Mouse (Mus musculus) thymus, adult 2 months (tissue): ENCODE results near the gene Ryr2. TPM values are rescaled to one million over a fixed set of nuclear protein-coding genes. Genes with fewer than 3 reads are reported as not detected.

Experiments
- DNase-seq: peaks from one replicate; pipeline ENCODE4 v3.0.0; 2021
- H3K27ac ChIP-seq: fragments of 200-500 bp; 2 replicates; pipeline ENCODE4 v1.5.1; 2012; ENCODE audit warnings: low read length, control low read depth; ENCODE audit not compliant: control insufficient read depth, insufficient read depth
- H3K27me3 ChIP-seq: fragments of 200-500 bp; 2 replicates; pipeline ENCODE4 v1.6.1; 2012; ENCODE audit warnings: mild to moderate bottlenecking, low read length, moderate library complexity, mixed read lengths; ENCODE audit not compliant: control insufficient read depth, insufficient read depth
- H3K36me3 ChIP-seq: fragments of 200-500 bp; 2 replicates; pipeline ENCODE4 v1.6.1; 2012; ENCODE audit warnings: mild to moderate bottlenecking, low read length, moderate library complexity; ENCODE audit not compliant: control insufficient read depth, insufficient read depth
- H3K4me1 ChIP-seq: fragments of 200-500 bp; replicated peaks from 2 replicates; pipeline ENCODE4 v1.6.1; 2012; ENCODE audit warnings: low read length; ENCODE audit not compliant: control insufficient read depth, insufficient read depth
- H3K4me3 ChIP-seq: fragments of 200-500 bp; 2 replicates; pipeline ENCODE4 v1.5.1; 2012; ENCODE audit warnings: mild to moderate bottlenecking, low read length, control low read depth, moderate library complexity; ENCODE audit not compliant: control insufficient read depth, insufficient read depth
- CTCF ChIP-seq: fragments of 200-500 bp; IDR thresholded peaks from 2 replicates; pipeline ENCODE4 v1.5.1; 2012; ENCODE audit warnings: mild to moderate bottlenecking, control low read depth, low read length, moderate library complexity, borderline replicate concordance; ENCODE audit not compliant: control insufficient read depth, poor library complexity, insufficient read depth; ENCODE audit errors: extremely low read depth
- POLR2A ChIP-seq: fragments of 200-500 bp; IDR thresholded peaks from 2 replicates; pipeline ENCODE4 v1.6.1; 2012; ENCODE audit warnings: mild to moderate bottlenecking, low read length, control low read depth, moderate library complexity; ENCODE audit not compliant: control insufficient read depth, poor library complexity, insufficient read depth; ENCODE audit errors: extremely low read depth
- WGBS: fragments of 180-500 bp; shearing (Covaris S2); methylation state at CpG from one replicate; pipeline ENCODE4 v1.1.7; 2018; 5-methylcytosine and 5-hydroxymethylcytosine counted together
- polyA plus RNA-seq: library from polyadenylated mRNA; depleted of rRNA; stranded (reverse); fragments of >200 nt; gene quantifications from 2 replicates; pipeline ENCODE4 v1.2.3, GENCODE M21; 2012

Gene Ryr2
- polyA plus RNA-seq, 1 experiment = 3.6 TPM

DNA sequence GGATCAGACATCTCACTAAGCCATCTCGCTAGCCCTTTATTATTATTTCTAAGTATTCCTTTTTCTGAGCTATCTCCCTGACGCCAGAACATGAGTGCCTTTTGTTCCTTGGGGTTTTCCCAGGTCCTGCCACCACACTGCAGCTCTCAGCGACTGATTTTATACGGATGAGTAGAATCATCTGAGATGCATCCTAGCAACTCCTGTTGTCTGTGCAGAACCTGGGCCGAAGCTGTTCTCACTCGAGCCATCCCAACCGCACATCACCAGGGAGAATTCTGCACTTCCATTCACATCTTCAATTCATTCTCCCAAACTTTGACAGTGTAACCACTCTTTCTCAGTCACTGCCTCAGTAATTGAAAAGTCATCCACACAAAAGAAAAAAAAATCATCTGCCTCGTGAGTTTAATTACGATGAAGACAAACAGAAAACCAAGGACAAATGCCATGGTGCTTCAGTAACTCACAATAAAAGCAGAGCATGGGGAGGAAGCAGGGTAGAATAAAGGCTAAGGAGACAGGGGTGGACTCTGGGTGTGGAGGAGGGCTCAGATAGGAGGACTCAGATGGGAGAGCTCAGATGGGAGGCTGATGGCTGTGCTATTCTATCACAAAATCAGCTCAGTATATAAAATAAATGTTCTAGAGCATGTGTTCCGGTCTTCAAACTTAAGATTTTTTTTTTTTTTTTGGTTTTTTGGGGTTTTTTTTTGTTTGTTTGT lies 226.1 kb downstream of the Ryr2 start:
- TF ChIP-seq CTCF = no peak
- no peak for TF ChIP-seq POLR2A
- H3K27ac ChIP-seq = no peak overlapping the region
- H3K36me3 ChIP-seq = no peaks in the 10 kb centered on the region
- H3K27me3 ChIP-seq = no peaks in the 10 kb centered on the region
- no peak overlapping the region for H3K4me3 ChIP-seq
- DNase-seq = no peak
- 94% methylated on average over 10 of the region's 10 CpGs for WGBS
- no peaks in the 10 kb centered on the region for H3K4me1 ChIP-seq

DNA sequence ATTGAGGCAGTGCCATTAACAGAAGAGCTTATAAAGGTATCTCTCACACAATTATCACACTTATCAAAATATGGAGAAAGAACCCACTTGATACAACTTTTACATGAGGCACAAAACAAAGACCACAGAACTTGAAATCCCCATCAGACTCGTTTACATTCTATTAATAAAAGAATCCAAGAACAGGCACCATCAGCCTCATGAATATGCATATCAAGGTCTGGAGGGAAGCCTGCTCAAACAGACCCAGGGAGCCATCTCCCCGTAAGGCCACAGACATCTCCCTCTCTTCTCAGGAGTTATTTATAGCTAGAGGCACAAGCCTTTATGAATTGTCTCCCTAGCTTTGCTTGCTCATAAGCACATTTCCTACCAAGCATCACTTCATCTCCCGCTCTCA lies 227.7 kb downstream of the Ryr2 start:
- Histone ChIP-seq H3K4me3 (no peak overlapping the region), H3K36me3 (no peaks in the 10 kb centered on the region), H3K4me1 (no peaks in the 10 kb centered on the region), H3K27me3 (no peaks in the 10 kb centered on the region), H3K27ac (no peak overlapping the region)
- TF ChIP-seq POLR2A (no peak), CTCF (no peak)
- WGBS = 88% methylated on average over 3 of the region's 3 CpGs
- DNase-seq = no peak

DNA sequence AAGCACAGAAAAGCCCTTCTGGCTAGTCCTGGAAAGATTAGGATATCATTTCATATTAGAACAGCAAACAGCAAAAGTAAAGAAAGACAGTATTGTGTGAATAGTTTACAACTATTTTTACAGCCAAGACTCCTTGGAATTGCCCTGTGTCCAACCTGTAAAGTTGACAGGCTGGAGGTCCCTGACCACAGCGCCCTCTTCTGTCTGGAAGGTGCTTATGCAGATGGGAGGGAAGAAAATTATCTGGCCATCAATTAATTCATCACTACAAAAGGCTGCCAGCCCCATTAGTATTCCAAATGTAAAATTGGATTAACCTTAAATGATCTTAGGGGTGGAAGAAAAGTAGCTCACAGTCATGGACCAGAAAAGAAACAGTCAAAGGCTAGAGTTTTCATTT lies 231.9 kb downstream of the Ryr2 start:
- H3K27me3 ChIP-seq = no peaks in the 10 kb centered on the region
- H3K4me3 ChIP-seq = no peak overlapping the region
- no peaks in the 10 kb centered on the region for H3K36me3 ChIP-seq
- 25% methylated on average over 1 of the region's 1 CpGs for WGBS
- H3K4me1 ChIP-seq = no peaks in the 10 kb centered on the region
- H3K27ac ChIP-seq = no peak overlapping the region
- no peak for TF ChIP-seq CTCF
- no peak for TF ChIP-seq POLR2A
- DNase-seq = no peak

DNA sequence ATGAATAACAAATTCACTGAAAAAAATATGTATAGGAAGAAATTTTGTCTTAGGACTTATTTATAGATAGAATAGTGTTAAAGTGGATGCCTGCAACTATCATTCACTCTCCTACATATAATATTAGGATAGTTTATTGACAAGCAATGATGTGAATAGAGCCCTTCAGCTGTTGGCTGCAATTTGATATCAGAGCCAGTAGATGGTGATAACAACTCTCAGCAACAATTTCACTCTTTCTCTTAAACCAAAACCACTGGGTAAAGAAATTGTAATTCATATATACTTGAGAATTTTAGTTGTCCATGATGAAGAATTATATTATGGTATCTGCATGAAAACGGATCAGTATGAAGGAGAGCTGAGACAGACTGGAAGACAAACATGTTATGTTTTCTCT lies 236.8 kb downstream of the Ryr2 start:
- DNase-seq = no peak
- H3K27me3 ChIP-seq = no peaks in the 10 kb centered on the region
- no peak overlapping the region for H3K4me3 ChIP-seq
- H3K4me1 ChIP-seq = no peaks in the 10 kb centered on the region
- H3K36me3 ChIP-seq = no peaks in the 10 kb centered on the region
- WGBS = 77% methylated on average over 1 of the region's 1 CpGs
- no peak overlapping the region for H3K27ac ChIP-seq
- no peak for TF ChIP-seq CTCF
- TF ChIP-seq POLR2A = no peak

DNA sequence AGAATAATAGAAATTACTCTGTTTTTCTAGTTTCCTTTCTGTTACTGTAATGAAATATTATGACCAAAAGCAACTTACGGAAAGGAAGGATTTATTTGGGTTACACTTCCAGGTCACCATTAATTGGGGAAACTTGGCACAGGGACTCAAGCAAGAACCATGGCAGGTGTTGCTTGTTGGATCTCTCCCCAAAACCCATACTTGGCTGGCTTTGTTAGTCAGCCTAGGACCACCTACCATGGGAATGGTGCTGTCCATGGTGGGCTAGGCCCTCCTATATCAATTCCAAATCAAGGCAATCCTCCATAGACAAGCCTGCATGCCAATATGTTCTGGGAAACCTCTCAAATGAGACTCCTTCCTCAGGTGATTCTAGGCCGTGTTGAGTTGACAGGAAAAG lies 237.3 kb downstream of the Ryr2 start:
- no peak for DNase-seq
- no peaks in the 10 kb centered on the region for H3K4me1 ChIP-seq

DNA sequence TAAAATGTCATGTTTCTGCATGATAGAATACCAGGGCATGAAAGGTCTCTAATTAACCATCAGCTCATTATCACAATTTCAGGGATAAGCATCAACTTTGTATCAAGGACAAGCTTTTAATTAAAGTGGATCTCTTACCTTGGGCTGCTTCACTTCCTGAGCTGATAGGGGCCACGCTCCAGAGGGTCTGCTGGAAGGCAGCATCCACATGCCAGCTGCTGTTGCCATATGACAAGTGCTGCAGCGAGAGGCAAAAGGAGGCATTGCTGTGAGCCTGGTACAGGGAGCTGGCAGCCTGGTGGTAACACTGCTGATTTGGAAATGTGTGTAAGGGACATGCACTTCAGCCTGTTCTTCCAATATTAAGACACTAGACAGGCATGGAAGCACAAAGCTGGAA lies 237.8 kb downstream of the Ryr2 start:
- Histone ChIP-seq H3K4me3 (no peak overlapping the region), H3K27me3 (no peaks in the 10 kb centered on the region), H3K27ac (no peak overlapping the region), H3K36me3 (no peaks in the 10 kb centered on the region), H3K4me1 (no peaks in the 10 kb centered on the region)
- DNase-seq = no peak
- no peak for TF ChIP-seq POLR2A
- no peak for TF ChIP-seq CTCF
- WGBS = 86% methylated on average over 2 of the region's 2 CpGs

More for the DNA sequence above, 237.3 kb downstream of the Ryr2 start:
- WGBS = 92% methylated on average over 2 of the region's 2 CpGs
- Histone ChIP-seq H3K36me3 (no peaks in the 10 kb centered on the region), H3K4me3 (no peak overlapping the region), H3K27me3 (no peaks in the 10 kb centered on the region), H3K27ac (no peak overlapping the region)
- no peak for TF ChIP-seq POLR2A
- no peak for TF ChIP-seq CTCF

DNA sequence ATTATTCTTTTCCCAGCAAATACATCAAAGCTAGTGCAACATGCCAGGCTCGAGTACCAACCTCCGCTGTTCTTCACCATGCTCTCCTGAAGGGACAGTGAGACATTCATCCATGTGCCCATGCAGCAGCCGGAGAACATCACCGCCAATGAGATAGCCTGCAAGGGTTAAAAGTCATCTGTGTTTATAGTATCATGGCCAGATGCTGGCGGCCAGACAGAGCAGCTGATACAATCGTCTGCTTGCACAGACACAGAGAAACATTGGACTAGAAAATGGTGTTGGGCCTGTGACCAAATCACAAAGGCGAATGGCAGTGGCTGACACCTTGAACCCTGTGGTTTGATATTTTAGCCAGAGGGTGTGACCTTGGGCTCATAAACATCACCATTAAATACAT lies 238.7 kb downstream of the Ryr2 start:
- TF ChIP-seq POLR2A (no peak), CTCF (no peak)
- Histone ChIP-seq H3K36me3 (no peaks in the 10 kb centered on the region), H3K4me3 (no peak overlapping the region), H3K4me1 (no peaks in the 10 kb centered on the region), H3K27ac (no peak overlapping the region), H3K27me3 (no peaks in the 10 kb centered on the region)
- DNase-seq = no peak
- 90% methylated on average over 7 of the region's 7 CpGs for WGBS

DNA sequence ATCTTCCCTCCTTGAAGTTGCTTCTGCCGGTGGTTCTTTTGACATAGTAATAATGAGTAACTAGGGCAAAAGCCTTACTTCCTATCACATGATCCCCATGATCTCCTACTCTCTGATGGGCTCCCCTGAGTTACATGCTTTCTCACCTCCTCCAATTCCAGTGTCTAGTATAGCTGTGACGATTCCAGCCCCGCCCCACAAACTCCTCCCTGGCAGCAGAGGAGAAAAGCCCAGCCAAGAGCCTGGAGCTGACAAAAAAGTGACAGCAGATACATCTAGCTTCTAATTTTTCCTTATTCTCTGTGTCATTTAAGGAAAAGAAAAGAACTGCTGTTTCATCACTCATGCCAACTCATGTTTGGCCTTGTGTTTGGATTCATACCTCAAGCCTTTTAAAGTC lies 241.5 kb downstream of the Ryr2 start:
- no peak for TF ChIP-seq POLR2A
- no peak for TF ChIP-seq CTCF
- no peaks in the 10 kb centered on the region for H3K36me3 ChIP-seq
- no peaks in the 10 kb centered on the region for H3K4me1 ChIP-seq
- no peak overlapping the region for H3K27ac ChIP-seq
- WGBS = 82% methylated on average over 3 of the region's 3 CpGs
- no peak for DNase-seq
- no peak overlapping the region for H3K4me3 ChIP-seq
- H3K27me3 ChIP-seq = no peaks in the 10 kb centered on the region
